Mouse (Mus musculus) 416B (cell line): ENCODE data around the gene E2f8.

Source experiments
- DNase-seq: peaks from one replicate; pipeline ENCODE4 v3.0.0; 2011; ENCODE audit warnings: low read depth

The E2f8 gene

GRCm38 (mm10) chr7:48881486-48881885, at the start of gene E2f8:
Gene E2f8 (minus strand): TSS chr7:48881596.
- peak; percentile 70 for DNase-seq

GRCm38 (mm10) chr7:48930399-48930798, 49.0 kb upstream of the E2f8 start:
- DNase-seq, result no peak

GRCm38 (mm10) chr7:48928364-48928763, 47.0 kb upstream of the E2f8 start:
- DNase-seq, result peak; percentile 65

GRCm38 (mm10) chr7:48925214-48925613, 43.8 kb upstream of the E2f8 start:
- no peak for DNase-seq

GRCm38 (mm10) chr7:48923620-48924019, 42.2 kb upstream of the E2f8 start:
- DNase-seq, result no peak

GRCm38 (mm10) chr7:48918389-48918788, 37.0 kb upstream of the E2f8 start:
- DNase-seq, result peak; percentile 39

- DNase-seq, result no peak
These were observed 36.6 kb upstream of the E2f8 start for GRCm38 (mm10) chr7:48917988-48918387.

GRCm38 (mm10) chr7:48917463-48917862, 36.1 kb upstream of the E2f8 start:
- DNase-seq, result no peak

- DNase-seq, result no peak
These were observed 33.5 kb upstream of the E2f8 start for GRCm38 (mm10) chr7:48914630-48915506.

GRCm38 (mm10) chr7:48911146-48911545, 29.8 kb upstream of the E2f8 start:
- no peak for DNase-seq

GRCm38 (mm10) chr7:48910282-48910681, 28.9 kb upstream of the E2f8 start:
- DNase-seq, result no peak

- DNase-seq, result no peak
These were observed 27.9 kb upstream of the E2f8 start for GRCm38 (mm10) chr7:48909342-48909671.

- DNase-seq, result peak; percentile 78
These were observed 27.3 kb upstream of the E2f8 start, which contains the start of gene Nav2 for GRCm38 (mm10) chr7:48908521-48909341. Gene Nav2 (plus strand): TSS chr7:48908716.

GRCm38 (mm10) chr7:48902454-48902853, 21.1 kb upstream of the E2f8 start:
- no peak for DNase-seq

- DNase-seq, result no peak
These were observed 19.2 kb upstream of the E2f8 start for GRCm38 (mm10) chr7:48900408-48901167.

GRCm38 (mm10) chr7:48898416-48898815, 17.0 kb upstream of the E2f8 start:
- DNase-seq, result peak; percentile 63

- DNase-seq, result no peak
These were observed 16.3 kb upstream of the E2f8 start for GRCm38 (mm10) chr7:48897539-48898163.

GRCm38 (mm10) chr7:48896051-48896450, 14.7 kb upstream of the E2f8 start:
- no peak for DNase-seq

GRCm38 (mm10) chr7:48895475-48895874, 14.1 kb upstream of the E2f8 start:
- DNase-seq, result no peak

- DNase-seq, result no peak
These were observed 13.4 kb upstream of the E2f8 start for GRCm38 (mm10) chr7:48894763-48895162.

- peak; percentile 51 for DNase-seq
These were observed 12.8 kb upstream of the E2f8 start for GRCm38 (mm10) chr7:48894152-48894551.

GRCm38 (mm10) chr7:48893093-48893492, 11.7 kb upstream of the E2f8 start:
- DNase-seq, result no peak
